Mouse (Mus musculus): ENCODE measurements around the gene Ctcfl. TPM values are rescaled to one million over a fixed set of nuclear protein-coding genes. Genes with fewer than 3 reads are reported as not detected.

The Ctcfl gene
- polyA plus RNA-seq, 1 experiment from 2014 or later, result 0.05 TPM

- DNase-seq (ENCODE audit: low spot score) (no peak), ATAC-seq (ENCODE audit: low FRiP score) (no peak)
- Histone ChIP-seq H3K4me2 (replicated peaks) (no peak overlapping the region), H3K27me3 (ENCODE audit: control insufficient read depth, insufficient read depth, low read length) (no peaks in the 10 kb centered on the region; the same call in 1 of the 2 replicates), H3K27ac (no peak overlapping the region), H3K4me3 (replicated peaks; ENCODE audit: low read length) (no peak overlapping the region), H3K36me3 (replicated peaks; ENCODE audit: control insufficient read depth, insufficient read depth) (no peaks in the 10 kb centered on the region), H3K9me3 (ENCODE audit: control insufficient read depth, low read length) (no peaks in the 10 kb centered on the region), H3K4me1 (replicated peaks; ENCODE audit: control insufficient read depth, insufficient read depth, low read length) (no peaks in the 10 kb centered on the region), H3K9ac (no peak overlapping the region)
- 71% methylated on average over 10 of the region's 10 CpGs for WGBS
Measured at GRCm38 (mm10) chr2:173079766-173080549, 39.4 kb downstream of the Ctcfl start.

GRCm38 (mm10) chr2:173076921-173077320, 42.4 kb downstream of the Ctcfl start:
- H3K27ac ChIP-seq, result no peak overlapping the region
- 85% methylated on average over 9 of the region's 9 CpGs for WGBS
- DNase-seq (ENCODE audit: low spot score) (no peak), ATAC-seq (ENCODE audit: low FRiP score) (no peak)
- no peak overlapping the region for H3K4me3 ChIP-seq (replicated peaks; ENCODE audit: low read length)
- H3K9me3 ChIP-seq (ENCODE audit: control insufficient read depth, low read length), result no peaks in the 10 kb centered on the region
- no peaks in the 10 kb centered on the region; the same call in 1 of the 2 replicates for H3K27me3 ChIP-seq (ENCODE audit: control insufficient read depth, insufficient read depth, low read length)
- H3K9ac ChIP-seq, result no peak overlapping the region
- no peaks in the 10 kb centered on the region for H3K4me1 ChIP-seq (replicated peaks; ENCODE audit: control insufficient read depth, insufficient read depth, low read length)
- no peaks in the 10 kb centered on the region for H3K36me3 ChIP-seq (replicated peaks; ENCODE audit: control insufficient read depth, insufficient read depth)
- H3K4me2 ChIP-seq (replicated peaks), result no peak overlapping the region

- no peak for ATAC-seq (ENCODE audit: low FRiP score)
- no peaks in the 10 kb centered on the region for H3K4me1 ChIP-seq (replicated peaks; ENCODE audit: control insufficient read depth, insufficient read depth, low read length)
- H3K27ac ChIP-seq, result no peak overlapping the region
- no peak for DNase-seq (ENCODE audit: low spot score)
- H3K9me3 ChIP-seq (ENCODE audit: control insufficient read depth, low read length), result no peaks in the 10 kb centered on the region
- H3K27me3 ChIP-seq (ENCODE audit: control insufficient read depth, insufficient read depth, low read length), result no peaks in the 10 kb centered on the region
- H3K9ac ChIP-seq, result no peak overlapping the region
- WGBS, result 76% methylated on average over 5 of the region's 5 CpGs
- H3K36me3 ChIP-seq (replicated peaks; ENCODE audit: control insufficient read depth, insufficient read depth), result no peaks in the 10 kb centered on the region
- H3K4me2 ChIP-seq (replicated peaks), result no peak overlapping the region
- no peak overlapping the region for H3K4me3 ChIP-seq (replicated peaks; ENCODE audit: low read length)
Measured at GRCm38 (mm10) chr2:173073666-173074065, 45.7 kb downstream of the Ctcfl start.

- H3K36me3 ChIP-seq (replicated peaks; ENCODE audit: control insufficient read depth, insufficient read depth), result no peaks in the 10 kb centered on the region
- H3K4me2 ChIP-seq (replicated peaks), result no peak overlapping the region
- H3K27me3 ChIP-seq (ENCODE audit: control insufficient read depth, insufficient read depth, low read length), result no peaks in the 10 kb centered on the region
- H3K27ac ChIP-seq, result no peak overlapping the region
- ATAC-seq (ENCODE audit: low FRiP score), result no peak
- no peak overlapping the region for H3K9ac ChIP-seq
- no peaks in the 10 kb centered on the region for H3K9me3 ChIP-seq (ENCODE audit: control insufficient read depth, low read length)
- no peak overlapping the region for H3K4me3 ChIP-seq (replicated peaks; ENCODE audit: low read length)
- no peaks in the 10 kb centered on the region for H3K4me1 ChIP-seq (replicated peaks; ENCODE audit: control insufficient read depth, insufficient read depth, low read length)
- WGBS, result 93% methylated on average over 7 of the region's 7 CpGs
- no peak for DNase-seq (ENCODE audit: low spot score)
Measured at GRCm38 (mm10) chr2:173072948-173073347, 46.4 kb downstream of the Ctcfl start.

GRCm38 (mm10) chr2:173064864-173065263, 54.5 kb downstream of the Ctcfl start:
- H3K4me2 ChIP-seq (replicated peaks), result no peak overlapping the region
- no peak for ATAC-seq (ENCODE audit: low FRiP score)
- H3K27me3 ChIP-seq (ENCODE audit: control insufficient read depth, insufficient read depth, low read length), result no peaks in the 10 kb centered on the region
- no peak overlapping the region for H3K4me3 ChIP-seq (replicated peaks; ENCODE audit: low read length)
- no peaks in the 10 kb centered on the region for H3K9me3 ChIP-seq (ENCODE audit: control insufficient read depth, low read length)
- H3K4me1 ChIP-seq (replicated peaks; ENCODE audit: control insufficient read depth, insufficient read depth, low read length), result no peaks in the 10 kb centered on the region
- 87% methylated on average over 2 of the region's 2 CpGs for WGBS
- DNase-seq (ENCODE audit: low spot score), result no peak
- H3K27ac ChIP-seq, result no peak overlapping the region
- no peak overlapping the region for H3K9ac ChIP-seq
- no peaks in the 10 kb centered on the region for H3K36me3 ChIP-seq (replicated peaks; ENCODE audit: control insufficient read depth, insufficient read depth)

GRCm38 (mm10) chr2:173063219-173063618, 56.1 kb downstream of the Ctcfl start:
- WGBS, result 88% methylated on average over 1 of the region's 1 CpGs
- Histone ChIP-seq H3K9me3 (ENCODE audit: control insufficient read depth, low read length) (no peaks in the 10 kb centered on the region), H3K4me2 (replicated peaks) (no peak overlapping the region), H3K27ac (no peak overlapping the region), H3K27me3 (ENCODE audit: control insufficient read depth, insufficient read depth, low read length) (no peaks in the 10 kb centered on the region), H3K4me3 (replicated peaks; ENCODE audit: low read length) (no peak overlapping the region), H3K4me1 (replicated peaks; ENCODE audit: control insufficient read depth, insufficient read depth, low read length) (no peaks in the 10 kb centered on the region), H3K9ac (no peak overlapping the region), H3K36me3 (replicated peaks; ENCODE audit: control insufficient read depth, insufficient read depth) (no peaks in the 10 kb centered on the region)
- ATAC-seq (ENCODE audit: low FRiP score) (no peak), DNase-seq (ENCODE audit: low spot score) (no peak)

- H3K4me3 ChIP-seq (replicated peaks; ENCODE audit: low read length), result no peak overlapping the region
- no peak overlapping the region for H3K27ac ChIP-seq
- ATAC-seq (ENCODE audit: low FRiP score) (no peak), DNase-seq (ENCODE audit: low spot score) (no peak)
- H3K4me2 ChIP-seq (replicated peaks), result no peak overlapping the region
- no peak overlapping the region for H3K9ac ChIP-seq
- no peaks in the 10 kb centered on the region for H3K9me3 ChIP-seq (ENCODE audit: control insufficient read depth, low read length)
- H3K27me3 ChIP-seq (ENCODE audit: control insufficient read depth, insufficient read depth, low read length), result no peaks in the 10 kb centered on the region
- H3K4me1 ChIP-seq (replicated peaks; ENCODE audit: control insufficient read depth, insufficient read depth, low read length), result no peaks in the 10 kb centered on the region
- H3K36me3 ChIP-seq (replicated peaks; ENCODE audit: control insufficient read depth, insufficient read depth), result no peaks in the 10 kb centered on the region
- WGBS, result 82% methylated on average over 15 of the region's 15 CpGs
Measured at GRCm38 (mm10) chr2:173061443-173062351, 57.6 kb downstream of the Ctcfl start.

GRCm38 (mm10) chr2:173060450-173060849, 58.9 kb downstream of the Ctcfl start:
- Histone ChIP-seq H3K4me2 (replicated peaks) (no peak overlapping the region), H3K4me1 (replicated peaks; ENCODE audit: control insufficient read depth, insufficient read depth, low read length) (no peaks in the 10 kb centered on the region), H3K9me3 (ENCODE audit: control insufficient read depth, low read length) (no peaks in the 10 kb centered on the region), H3K4me3 (replicated peaks; ENCODE audit: low read length) (no peak overlapping the region), H3K36me3 (replicated peaks; ENCODE audit: control insufficient read depth, insufficient read depth) (no peaks in the 10 kb centered on the region), H3K27ac (no peak overlapping the region), H3K9ac (no peak overlapping the region), H3K27me3 (ENCODE audit: control insufficient read depth, insufficient read depth, low read length) (no peaks in the 10 kb centered on the region)
- ATAC-seq (ENCODE audit: low FRiP score) (no peak), DNase-seq (ENCODE audit: low spot score) (no peak)
- whole genome bisulfite sequencing, result 88% methylated on average over 9 of the region's 9 CpGs

- Histone ChIP-seq H3K4me1 (replicated peaks; ENCODE audit: control insufficient read depth, insufficient read depth, low read length) (no peaks in the 10 kb centered on the region), H3K27me3 (ENCODE audit: control insufficient read depth, insufficient read depth, low read length) (no peaks in the 10 kb centered on the region), H3K36me3 (replicated peaks; ENCODE audit: control insufficient read depth, insufficient read depth) (no peaks in the 10 kb centered on the region), H3K9me3 (ENCODE audit: control insufficient read depth, low read length) (no peaks in the 10 kb centered on the region), H3K4me2 (replicated peaks) (no peak overlapping the region), H3K4me3 (replicated peaks; ENCODE audit: low read length) (no peak overlapping the region), H3K9ac (no peak overlapping the region), H3K27ac (no peak overlapping the region)
- ATAC-seq (ENCODE audit: low FRiP score) (no peak), DNase-seq (ENCODE audit: low spot score) (no peak)
- WGBS, result 40% methylated on average over 11 of the region's 11 CpGs
Measured at GRCm38 (mm10) chr2:173058263-173058662, 61.1 kb downstream of the Ctcfl start.

Measured in hindbrain, embryonic 14.5 days (tissue).